Mouse (Mus musculus) thymus, postnatal 4 days (tissue): ENCODE data around the gene Tmem108.

Source experiments
- DNase-seq: peaks from one replicate; pipeline ENCODE4 v3.0.0; 2021

Tmem108 gene

DNA sequence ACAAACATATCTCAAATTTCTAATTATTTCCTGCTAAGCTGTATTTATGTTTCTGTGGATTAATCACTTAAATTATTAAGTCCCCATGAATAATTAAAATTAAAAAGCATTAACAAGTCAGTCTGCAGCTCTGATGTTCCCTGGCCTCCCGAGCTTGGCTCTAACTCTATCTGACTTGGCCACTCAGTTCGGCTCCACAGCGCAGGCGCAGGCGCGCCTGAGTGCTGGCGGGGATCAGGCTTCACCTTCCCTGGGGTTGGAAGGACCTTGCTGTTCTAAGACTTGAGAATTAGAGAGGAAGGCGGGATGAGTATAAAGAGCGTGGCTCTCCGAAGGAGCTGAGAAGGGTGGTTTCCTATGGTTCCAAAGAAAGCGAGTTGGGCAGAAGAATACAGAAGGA lies 41.6 kb downstream of the Tmem108 start:
- DNase-seq = no peak

GRCm38 (mm10) chr9:103716002-103716401 lies 45.6 kb downstream of the Tmem108 start:
- DNase-seq = no peak

- DNase-seq = no peak
Measured at GRCm38 (mm10) chr9:103715352-103715751, 46.3 kb downstream of the Tmem108 start.

DNA sequence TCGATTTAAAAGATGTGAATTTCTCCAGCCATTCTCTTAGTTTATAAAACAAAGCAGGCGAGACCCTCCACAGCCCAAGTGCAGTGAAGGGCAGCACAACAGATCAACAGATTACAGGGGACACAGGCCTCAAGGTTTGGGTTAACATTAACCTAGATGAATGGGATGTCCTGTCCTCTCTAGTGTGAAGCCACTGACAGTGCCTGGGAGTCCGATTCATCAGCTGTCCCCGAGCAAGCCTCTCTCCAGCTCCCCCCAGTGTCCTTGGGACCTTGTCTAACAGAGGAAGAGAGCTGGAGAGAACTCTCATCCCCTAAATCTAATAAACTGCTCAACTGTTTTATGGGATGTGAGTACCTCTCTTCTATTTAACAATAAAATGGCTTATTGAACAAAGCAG lies 48.4 kb downstream of the Tmem108 start:
- no peak for DNase-seq

GRCm38 (mm10) chr9:103712711-103713110 lies 48.9 kb downstream of the Tmem108 start:
- no peak for DNase-seq

GRCm38 (mm10) chr9:103709694-103710093 lies 51.9 kb downstream of the Tmem108 start:
- no peak for DNase-seq

GRCm38 (mm10) chr9:103708514-103709173 lies 53.0 kb downstream of the Tmem108 start:
- peak; percentile 19 for DNase-seq

DNA sequence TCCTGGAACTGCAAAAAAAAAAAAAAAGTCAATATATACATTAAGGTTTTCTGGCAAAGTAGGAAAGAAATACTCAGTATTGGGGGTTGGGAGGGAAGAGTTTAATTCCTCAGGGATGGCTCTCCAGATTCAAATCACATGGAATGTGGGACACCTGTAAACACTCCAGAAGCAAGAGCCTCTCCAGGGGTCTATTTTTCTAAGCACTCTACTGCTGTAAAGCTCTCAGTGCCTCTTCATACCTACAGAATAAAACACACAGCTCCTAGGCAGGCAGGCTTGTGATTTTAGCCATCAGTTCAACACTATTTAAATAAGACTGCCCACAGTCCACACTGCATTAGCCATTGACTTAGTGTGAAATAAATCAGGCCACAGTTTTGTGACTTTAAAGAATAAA lies 53.8 kb downstream of the Tmem108 start:
- no peak for DNase-seq

DNA sequence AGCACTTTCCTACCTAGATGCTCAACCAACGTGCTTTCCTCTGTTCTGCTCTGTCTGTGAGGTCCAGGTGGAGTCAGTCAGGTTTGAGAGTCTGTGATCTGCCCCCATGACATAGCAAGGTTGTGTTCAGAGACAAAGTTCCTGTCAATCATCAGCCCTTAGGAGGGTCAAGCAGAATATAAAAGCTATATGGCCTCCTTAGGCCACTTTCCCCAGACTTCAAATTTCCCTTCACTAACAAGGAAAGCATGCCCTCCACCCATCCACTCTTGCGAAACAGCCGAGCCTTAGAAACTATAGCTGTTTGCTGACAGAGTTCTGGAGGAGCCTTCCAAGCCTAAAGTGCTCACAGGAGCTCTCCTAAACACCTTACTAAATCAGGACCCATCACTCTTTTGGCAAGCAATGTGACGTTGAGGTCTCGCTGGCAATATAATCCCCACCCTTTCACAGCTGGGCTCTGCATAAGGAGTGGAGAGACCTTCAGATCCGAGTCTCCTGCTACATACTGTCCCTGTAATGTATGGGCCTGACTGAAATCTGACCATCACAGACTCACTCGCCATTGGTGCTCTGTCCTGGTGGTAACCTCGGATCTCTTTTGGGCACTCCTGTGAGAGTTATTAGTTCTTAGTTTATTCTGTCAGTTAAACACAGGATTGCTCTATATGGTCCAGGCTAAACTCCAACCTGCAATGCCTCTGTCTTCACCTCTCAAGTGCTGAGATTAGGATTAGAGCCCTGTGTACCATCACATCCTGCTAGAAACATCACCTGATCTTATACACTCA lies 54.4 kb downstream of the Tmem108 start:
- DNase-seq = no peak

GRCm38 (mm10) chr9:103705717-103706116 lies 55.9 kb downstream of the Tmem108 start:
- DNase-seq = no peak

DNA sequence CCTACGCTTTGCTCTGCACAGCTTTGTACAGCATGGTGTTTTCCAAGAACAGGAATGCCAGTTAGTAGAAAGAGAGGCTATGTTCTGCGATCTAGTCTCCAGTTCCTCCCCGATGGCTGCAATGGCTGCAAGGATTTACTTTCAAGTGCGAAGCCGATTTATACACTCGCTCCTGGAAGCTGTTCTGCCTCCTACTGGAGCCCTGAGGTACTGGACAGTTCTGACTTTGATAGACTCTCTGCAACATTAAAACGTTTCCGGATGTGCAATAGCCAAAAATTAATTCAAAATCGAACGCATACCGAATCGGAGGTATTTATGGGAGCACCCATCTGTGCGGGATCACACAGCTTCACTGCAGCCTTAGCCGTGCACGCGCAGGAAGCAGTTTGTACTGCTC lies 58.6 kb downstream of the Tmem108 start:
- DNase-seq = no peak

DNA sequence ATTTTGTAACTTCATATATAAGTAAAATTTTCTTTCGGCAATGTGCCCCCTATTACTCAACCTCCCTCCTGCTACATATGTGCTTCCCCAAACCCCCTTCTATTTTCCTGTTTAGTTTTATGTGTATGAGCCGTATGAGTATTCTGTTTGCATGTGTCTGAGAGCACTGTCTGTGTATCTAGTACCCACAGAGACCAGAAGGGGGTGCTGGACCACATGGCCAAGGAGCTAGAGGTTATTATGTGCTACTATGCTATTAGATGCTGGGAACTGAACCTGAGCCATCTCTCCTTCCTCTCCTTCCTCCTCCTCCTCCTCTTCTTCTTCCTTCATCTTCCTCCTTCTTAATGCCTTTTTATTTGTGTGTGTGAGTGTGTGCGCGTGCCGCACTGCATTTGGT lies 59.2 kb downstream of the Tmem108 start:
- peak; percentile 25 for DNase-seq

- no peak for DNase-seq
Measured at GRCm38 (mm10) chr9:103701448-103701847, 60.2 kb downstream of the Tmem108 start.

GRCm38 (mm10) chr9:103700240-103700639 lies 61.4 kb downstream of the Tmem108 start:
- DNase-seq = no peak

DNA sequence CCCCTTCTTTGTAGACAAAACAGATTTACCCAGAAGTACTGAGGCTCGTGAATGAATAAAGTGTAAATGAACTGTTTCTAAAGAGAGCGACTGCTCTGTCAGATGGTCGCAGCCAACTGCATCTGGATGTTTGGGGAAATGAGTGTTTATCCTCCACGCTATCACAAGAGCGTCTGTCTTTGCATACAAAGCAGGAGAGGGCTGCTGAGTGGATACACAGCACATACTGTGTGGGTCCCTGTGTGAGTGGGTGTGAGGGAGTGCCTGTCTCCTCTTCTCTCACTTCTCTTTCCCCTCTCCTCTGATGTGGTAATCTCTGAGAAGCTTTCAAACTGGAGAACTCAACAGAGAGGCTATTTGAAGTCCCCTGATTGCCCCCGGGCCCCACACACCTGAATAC lies 64.7 kb downstream of the Tmem108 start:
- DNase-seq = peak; percentile 17

GRCm38 (mm10) chr9:103693826-103694225 lies 67.8 kb downstream of the Tmem108 start:
- DNase-seq = no peak

DNA sequence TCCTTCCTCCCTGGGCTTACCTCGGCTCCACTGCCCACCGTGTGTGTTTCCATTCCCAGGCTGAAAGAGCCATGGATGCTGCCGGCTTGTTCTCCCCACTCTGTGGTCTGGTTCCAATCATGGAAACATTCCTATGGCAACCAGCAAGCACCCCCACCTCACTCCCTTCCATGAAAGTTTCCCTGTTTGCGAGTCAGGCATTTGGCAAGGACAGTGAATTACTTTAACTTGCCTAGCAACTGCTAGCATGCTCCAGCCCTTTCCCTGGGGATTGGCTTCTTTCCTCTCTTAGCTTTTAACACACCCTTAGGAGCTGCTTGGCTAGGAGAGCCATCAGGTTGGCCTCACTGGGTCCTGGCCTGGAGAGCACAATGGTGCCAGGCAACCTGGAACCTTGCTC lies 68.9 kb downstream of the Tmem108 start:
- DNase-seq = no peak

DNA sequence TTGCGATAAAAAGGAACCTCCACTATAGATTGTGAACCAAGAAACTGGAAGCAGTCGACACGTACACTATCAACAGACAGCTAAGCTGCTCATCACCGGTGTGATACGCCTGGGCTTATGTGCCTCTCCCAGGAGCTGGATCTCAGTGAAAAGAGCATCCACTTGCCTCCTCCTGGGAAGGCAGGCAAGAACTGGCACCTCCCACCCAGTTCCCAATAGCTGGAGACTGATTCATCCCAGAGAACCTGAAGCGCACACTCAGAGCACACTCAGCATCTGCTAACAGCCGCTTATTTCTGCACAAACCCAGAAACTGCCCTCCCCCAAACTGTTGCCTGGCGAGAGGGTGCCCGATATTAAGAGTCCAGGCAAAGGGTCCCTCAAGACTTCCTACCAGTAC lies 69.8 kb downstream of the Tmem108 start:
- DNase-seq = no peak

- no peak for DNase-seq
Measured at GRCm38 (mm10) chr9:103690446-103690845, 71.2 kb downstream of the Tmem108 start.

DNA sequence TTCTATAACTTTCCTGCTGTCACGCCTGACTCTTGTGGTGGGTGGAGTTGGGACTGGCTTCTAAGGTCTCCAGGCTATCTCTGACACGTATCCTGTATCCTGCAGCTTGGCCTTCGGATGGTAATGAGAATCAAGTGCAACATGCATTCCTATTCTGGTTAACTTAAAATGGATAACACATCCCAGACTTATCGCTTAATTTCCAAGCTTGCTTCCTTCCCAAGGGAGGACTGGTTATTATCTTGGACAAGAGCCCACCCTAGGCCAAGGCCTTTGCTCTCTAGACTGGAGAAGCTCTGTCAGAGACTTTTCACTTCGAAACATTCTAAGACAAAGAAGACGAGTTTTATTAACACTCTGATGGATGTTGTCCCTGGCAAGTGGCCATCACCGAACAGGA lies 71.9 kb downstream of the Tmem108 start:
- no peak for DNase-seq

- DNase-seq = no peak
Measured at GRCm38 (mm10) chr9:103689006-103689405, 72.6 kb downstream of the Tmem108 start.

- no peak for DNase-seq
Measured at GRCm38 (mm10) chr9:103687130-103687529, 74.5 kb downstream of the Tmem108 start.

- DNase-seq = no peak
Measured at GRCm38 (mm10) chr9:103681741-103682330, 79.8 kb downstream of the Tmem108 start.

DNA sequence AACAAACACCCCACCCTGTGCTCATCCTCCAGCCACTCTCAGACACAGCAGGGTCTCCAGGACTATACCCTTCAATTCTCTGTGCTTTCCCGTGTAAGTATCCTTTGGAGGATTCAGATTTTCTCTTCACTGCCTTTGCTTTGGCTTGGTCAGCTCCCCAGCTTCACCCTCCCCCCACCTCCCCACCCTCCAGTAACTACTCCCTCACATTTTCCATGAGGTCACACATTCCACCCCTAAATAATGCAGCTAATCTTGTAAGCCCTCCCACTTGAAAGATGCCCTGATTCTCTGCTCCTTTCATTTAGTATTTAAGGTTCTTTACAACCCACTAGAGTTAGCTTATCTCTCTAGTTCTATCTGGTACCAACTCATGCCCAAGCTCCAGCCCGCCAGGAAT lies 82.4 kb downstream of the Tmem108 start:
- DNase-seq = no peak
